Mouse (Mus musculus) CH12.LX (cell line): ENCODE results near the gene Ssxb3.
"Not testable (repeated sequence)": the region's sequence is repeated elsewhere in the genome, so short reads cannot be mapped to it uniquely, and the experiment has no call there.

Experiments used
- CHD1 ChIP-seq: IDR thresholded peaks from 2 replicates; pipeline ENCODE4 v1.6.1; 2012; ENCODE audit warnings: low read depth, low read length, improper control_type of control experiment, inconsistent platforms
- E2F4 ChIP-seq: IDR thresholded peaks from 2 replicates; pipeline ENCODE4 v1.6.1; 2011; ENCODE audit warnings: low read depth, low read length, improper control_type of control experiment; ENCODE audit not compliant: insufficient replicate concordance
- MAZ ChIP-seq: IDR thresholded peaks from 2 replicates; pipeline ENCODE4 v1.6.1; 2012; ENCODE audit warnings: low read depth, mild to moderate bottlenecking, inconsistent platforms, low read length, improper control_type of control experiment, moderate library complexity
- PAX5 ChIP-seq: IDR thresholded peaks from 2 replicates; pipeline ENCODE4 v1.6.1; 2012; ENCODE audit warnings: low read length, inconsistent platforms, mixed read lengths
- USF2 ChIP-seq: conservative IDR thresholded peaks from 2 replicates; pipeline ENCODE4 v1.6.1; 2011; ENCODE audit warnings: low read depth, low read length, improper control_type of control experiment

GRCm38 (mm10) chrX:8591716-8592115 lies at the start of gene Ssxb3:
- TF ChIP-seq E2F4, PAX5, MAZ, CHD1, USF2: not testable (repeated sequence)
